Comparison of ENCODE assay signal across 7 mouse cellular contexts in the genomic region with DNA sequence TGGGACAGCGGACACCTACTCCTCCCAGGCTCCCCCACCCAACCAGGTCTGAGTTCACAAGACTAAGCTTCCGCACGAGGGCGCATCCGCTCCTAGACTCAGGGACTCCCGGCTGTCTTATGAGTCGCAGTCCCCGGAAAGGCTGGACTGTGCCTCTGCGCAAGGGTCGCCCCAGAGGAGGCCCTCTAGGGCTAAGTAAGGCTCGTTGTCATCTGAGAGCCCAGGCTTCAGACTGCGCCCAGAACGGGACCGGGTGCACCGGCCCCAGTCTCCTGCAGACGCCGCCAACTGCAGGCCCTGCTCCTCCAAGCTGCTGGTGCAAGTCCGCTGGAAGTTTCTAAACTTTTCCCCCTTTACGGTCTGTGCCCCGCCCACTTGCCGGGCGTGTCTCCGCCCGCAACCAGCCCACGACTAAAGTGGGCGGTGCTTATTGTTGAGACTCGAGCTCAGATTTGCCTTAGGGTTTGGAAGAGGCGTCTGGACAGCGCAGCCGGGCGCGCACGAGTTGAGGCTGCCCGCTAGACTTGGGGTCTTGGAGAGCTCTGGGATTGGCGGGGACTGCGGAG. TPM values are rescaled to one million over a fixed set of nuclear protein-coding genes. Genes with fewer than 3 reads are reported as not detected.
DNase-seq lines count a peak whose midpoint lies in the region; ATAC-seq and TF ChIP-seq lines count a peak whose summit lies in the region.

No protein-coding gene starts in this region.

- peaks cover 75% of the 10 kb centered on the region for H3K4me1 ChIP-seq in embryonic facial prominence, embryonic 10.5 days
- H3K4me1 ChIP-seq in heart, adult 2 months (ENCODE audit: control insufficient read depth, insufficient read depth, low read length): no peaks in the 10 kb centered on the region
- no peaks in the 10 kb centered on the region for H3K4me1 ChIP-seq in liver, embryonic 16.5 days (ENCODE audit: control insufficient read depth, low read depth, low read length)
- peaks cover 30% of the 10 kb centered on the region for H3K4me1 ChIP-seq in neural tube, embryonic 13.5 days (replicated peaks)

- H3K27ac ChIP-seq in embryonic facial prominence, embryonic 10.5 days (replicated peaks): peak overlapping the region; percentile 64
- peak overlapping the region; percentile 71 for H3K27ac ChIP-seq in heart, adult 2 months
- no peak overlapping the region for H3K27ac ChIP-seq in liver, embryonic 16.5 days (ENCODE audit: low read length)
- peak overlapping the region; percentile 23; the same call in 1 of the 2 replicates for H3K27ac ChIP-seq in neural tube, embryonic 13.5 days (replicated peaks)

- WGBS in embryonic facial prominence, embryonic 10.5 days: under 1% methylated on average over 36 of the region's 36 CpGs
- WGBS in heart, adult 2 months: 1% methylated on average over 35 of the region's 36 CpGs
- WGBS in liver, embryonic 16.5 days (ENCODE audit: insufficient replicate concordance): 1% methylated on average over 36 of the region's 36 CpGs
- WGBS in neural tube, embryonic 13.5 days: under 1% methylated on average over 36 of the region's 36 CpGs

- peaks cover 21% of the 10 kb centered on the region for H3K36me3 ChIP-seq in embryonic facial prominence, embryonic 10.5 days (replicated peaks)
- H3K36me3 ChIP-seq in heart, adult 2 months (ENCODE audit: control insufficient read depth, insufficient read depth, low read length): no peaks in the 10 kb centered on the region
- no peaks in the 10 kb centered on the region for H3K36me3 ChIP-seq in liver, embryonic 16.5 days (ENCODE audit: control insufficient read depth, insufficient read depth)
- H3K36me3 ChIP-seq in neural tube, embryonic 13.5 days: no peaks in the 10 kb centered on the region

- H3K4me2 ChIP-seq in liver, embryonic 16.5 days (ENCODE audit: low read depth, low read length): peak overlapping the region; percentile 21; the same call in 1 of the 2 replicates
- H3K4me2 ChIP-seq in neural tube, embryonic 13.5 days: peak overlapping the region; percentile 48

- H3K27me3 ChIP-seq in embryonic facial prominence, embryonic 10.5 days (replicated peaks; ENCODE audit: low read depth, poor library complexity, severe bottlenecking): peaks cover 100% of the 10 kb centered on the region
- H3K27me3 ChIP-seq in heart, adult 2 months (ENCODE audit: control insufficient read depth, insufficient read depth, low read length): peaks cover 13% of the 10 kb centered on the region
- peaks cover 99% of the 10 kb centered on the region for H3K27me3 ChIP-seq in liver, embryonic 16.5 days (ENCODE audit: control insufficient read depth, insufficient read depth, low read depth, low read length)
- H3K27me3 ChIP-seq in neural tube, embryonic 13.5 days: peaks cover 100% of the 10 kb centered on the region

- peak; percentile 67 for TF ChIP-seq CTCF in heart, adult 2 months (IDR thresholded peaks at IDR 0.05)

- H3K79me2 ChIP-seq in heart, adult 2 months (replicated peaks; ENCODE audit: control insufficient read depth, insufficient read depth, low read length): no peaks in the 10 kb centered on the region

- DNase-seq in adrenal gland, adult (ENCODE audit: inconsistent age in 2 of 2, low spot score in 1 of 2): peak; percentile 82 to 93
- DNase-seq in embryonic facial prominence, embryonic 10.5 days (ENCODE audit: low spot score): peak; percentile 90
- DNase-seq in heart, adult 2 months: peak; percentile 88 to 89
- peak; percentile 70 for DNase-seq in kidney, adult 11 months
- peak; percentile 60 for DNase-seq in urinary bladder, postnatal 25 days (ENCODE audit: low spot score)

- H3K9ac ChIP-seq in heart, adult 2 months (ENCODE audit: low read depth, low read length): peak overlapping the region; percentile 67
- H3K9ac ChIP-seq in liver, embryonic 16.5 days (ENCODE audit: low read depth, low read length): no peak overlapping the region
- no peak overlapping the region for H3K9ac ChIP-seq in neural tube, embryonic 13.5 days

- no peak for TF ChIP-seq EP300 in heart, adult 2 months (IDR thresholded peaks at IDR 0.05; ENCODE audit: insufficient read depth, low read depth, low read length)

- intact Hi-C loops in heart, adult 2 months (cut with DNase I): loop anchor here (5.0 kb wide), 1 partner anchor 47 kb away; no protein-coding TSS in a partner anchor

- H3K9me3 ChIP-seq in embryonic facial prominence, embryonic 10.5 days: peaks cover 4% of the 10 kb centered on the region; the same call in 1 of the 2 replicates
- H3K9me3 ChIP-seq in liver, embryonic 16.5 days (replicated peaks; ENCODE audit: control insufficient read depth, low read length): no peaks in the 10 kb centered on the region
- H3K9me3 ChIP-seq in neural tube, embryonic 13.5 days: no peaks in the 10 kb centered on the region

- peak overlapping the region; percentile 52 for H3K4me3 ChIP-seq in embryonic facial prominence, embryonic 10.5 days
- H3K4me3 ChIP-seq in heart, adult 2 months: peak overlapping the region; percentile 48
- H3K4me3 ChIP-seq in liver, embryonic 16.5 days (ENCODE audit: low read depth, low read length): peak overlapping the region; percentile 24; the same call in 1 of the 2 replicates
- H3K4me3 ChIP-seq in neural tube, embryonic 13.5 days: peak overlapping the region; percentile 22

- peak; percentile 83 for TF ChIP-seq POLR2A in heart, adult 2 months (IDR thresholded peaks at IDR 0.05; ENCODE audit: insufficient read depth, low read depth, low read length)

- 0 out of 2 replicates have a peak, but pooled peaks have one; percentile 30 for ATAC-seq in liver, embryonic 16.5 days (ENCODE audit: low read depth)
- 0 out of 2 replicates have a peak, but pooled peaks have one; percentile 68 for ATAC-seq in neural tube, embryonic 13.5 days (ENCODE audit: low read depth)

RNA-seq across cellular contexts. Expression of a gene that starts 2.3 kb away (rescaled TPM):
- polyA plus RNA-seq in embryonic facial prominence, embryonic 10.5 days (2016; fragmentation: Nextera tagmentation; extraction: Ambion mirVana): 2.8 and 4.6 TPM in 2 replicates
- total RNA-seq in heart, adult 2 months (2021): under 1 TPM; 0.07 to 0.08 TPM
- 0.08 and 0.09 TPM in 2 replicates for polyA plus RNA-seq in heart, adult 2 months (2012; rRNA removed)
- polyA plus RNA-seq in liver, embryonic 16.5 days (2015; fragmentation: Nextera tagmentation; extraction: Ambion mirVana): 0.07 TPM in 1 of 2 replicates, not detected in the other
- polyA plus RNA-seq in neural tube, embryonic 13.5 days (2015; fragmentation: Nextera tagmentation; extraction: Ambion mirVana): 0.70 and 0.84 TPM in 2 replicates

RNA-seq across cellular contexts. Expression of a gene that starts 9.4 kb away (rescaled TPM):
- polyA plus RNA-seq in embryonic facial prominence, embryonic 10.5 days (2016; fragmentation: Nextera tagmentation; extraction: Ambion mirVana): 11.7 and 15.2 TPM in 2 replicates
- 1 to 10 TPM; 2.0 to 2.2 TPM for total RNA-seq in heart, adult 2 months (2021)
- polyA plus RNA-seq in heart, adult 2 months (2012; rRNA removed): 0.97 and 2.0 TPM in 2 replicates
- polyA plus RNA-seq in liver, embryonic 16.5 days (2015; fragmentation: Nextera tagmentation; extraction: Ambion mirVana): 0.04 and 0.08 TPM in 2 replicates
- 6.5 and 7.6 TPM in 2 replicates for polyA plus RNA-seq in neural tube, embryonic 13.5 days (2015; fragmentation: Nextera tagmentation; extraction: Ambion mirVana)

RNA-seq across cellular contexts. Expression of a gene that starts 17.2 kb away (rescaled TPM):
- 68.2 and 72.3 TPM in 2 replicates for polyA plus RNA-seq in embryonic facial prominence, embryonic 10.5 days (2016; fragmentation: Nextera tagmentation; extraction: Ambion mirVana)
- 10 to 100 TPM; 12.8 to 13.5 TPM for total RNA-seq in heart, adult 2 months (2021)
- polyA plus RNA-seq in heart, adult 2 months (2012; rRNA removed): 26.4 and 27.7 TPM in 2 replicates
- 15.6 and 17.0 TPM in 2 replicates for polyA plus RNA-seq in liver, embryonic 16.5 days (2015; fragmentation: Nextera tagmentation; extraction: Ambion mirVana)
- polyA plus RNA-seq in neural tube, embryonic 13.5 days (2015; fragmentation: Nextera tagmentation; extraction: Ambion mirVana): 50.6 and 53.8 TPM in 2 replicates

RNA-seq across cellular contexts. Expression of a gene that starts 41.2 kb away (rescaled TPM):
- 28.8 and 30.1 TPM in 2 replicates for polyA plus RNA-seq in embryonic facial prominence, embryonic 10.5 days (2016; fragmentation: Nextera tagmentation; extraction: Ambion mirVana)
- under 1 TPM; 0.13 to 0.43 TPM for total RNA-seq in heart, adult 2 months (2021)
- 0.44 and 1.2 TPM in 2 replicates for polyA plus RNA-seq in heart, adult 2 months (2012; rRNA removed)
- 2.6 and 2.7 TPM in 2 replicates for polyA plus RNA-seq in liver, embryonic 16.5 days (2015; fragmentation: Nextera tagmentation; extraction: Ambion mirVana)
- 1.2 and 2.1 TPM in 2 replicates for polyA plus RNA-seq in neural tube, embryonic 13.5 days (2015; fragmentation: Nextera tagmentation; extraction: Ambion mirVana)
